Mouse (Mus musculus) right cerebral cortex, postnatal 25 days (tissue): ENCODE measurements around the gene Itgbl1.

ENCODE experiments used
- DNase-seq: peaks from one replicate; pipeline ENCODE4 v3.0.0; 2022

Gene Itgbl1

DNA sequence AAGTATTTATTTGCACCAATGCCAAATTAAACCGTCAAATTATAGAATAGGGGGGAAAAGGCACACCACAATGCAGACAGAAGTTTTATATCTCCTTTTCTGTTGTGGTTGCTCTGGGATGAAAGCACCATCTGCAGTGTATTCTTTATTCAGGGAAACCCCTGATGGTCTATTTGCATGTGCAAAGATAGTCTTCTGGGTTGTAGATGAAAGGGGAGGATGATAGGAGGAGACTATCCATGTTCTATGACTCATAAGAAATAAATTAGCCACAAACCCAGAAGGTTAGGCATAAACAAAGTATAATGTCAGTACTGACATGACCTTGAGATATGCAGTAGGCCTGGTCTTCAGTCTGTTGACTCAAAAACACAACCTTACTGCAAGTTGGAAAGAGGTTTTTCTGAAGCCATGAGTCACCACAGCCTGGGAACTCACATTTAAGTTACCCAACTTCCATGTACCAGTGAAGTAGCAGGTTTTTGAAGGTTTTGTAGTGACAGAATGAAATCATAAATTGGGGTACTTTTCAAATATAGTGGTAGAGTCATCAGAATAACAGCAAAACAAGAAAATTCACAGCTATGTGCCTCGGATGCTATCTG is 330.9 kb downstream of the Itgbl1 start:
- no peak for DNase-seq
